Mouse (Mus musculus): Measurements from ENCODE around the gene Ascc1. TPM values are rescaled to one million over a fixed set of nuclear protein-coding genes. Genes with fewer than 3 reads are reported as not detected.

Gene Ascc1
- polyA plus RNA-seq, 1 experiment: 27.8 TPM

GRCm38 (mm10) chr10:60003847-60004246, 1.2 kb downstream of the Ascc1 start:
- no peak for TF ChIP-seq POLR2A (IDR thresholded peaks at IDR 0.05; ENCODE audit: low read depth, low read length)
- TF ChIP-seq CTCF (IDR thresholded peaks at IDR 0.05; ENCODE audit: borderline replicate concordance, insufficient read depth, low read length): no peak
- H3K27ac ChIP-seq (ENCODE audit: insufficient read depth, low read length): peak overlapping the region; percentile 66
- H3K4me1 ChIP-seq (ENCODE audit: control insufficient read depth, insufficient read depth, low read length): peaks cover 6% of the 10 kb centered on the region; the same call in 1 of the 2 replicates
- peak overlapping the region; percentile 43 for H3K4me3 ChIP-seq (ENCODE audit: insufficient read depth, low read length)

- no peak for TF ChIP-seq POLR2A (IDR thresholded peaks at IDR 0.05; ENCODE audit: low read depth, low read length)
- TF ChIP-seq CTCF (IDR thresholded peaks at IDR 0.05; ENCODE audit: borderline replicate concordance, insufficient read depth, low read length): no peak
- peaks cover 6% of the 10 kb centered on the region; the same call in 1 of the 2 replicates for H3K4me1 ChIP-seq (ENCODE audit: control insufficient read depth, insufficient read depth, low read length)
- H3K27ac ChIP-seq (ENCODE audit: insufficient read depth, low read length): no peak overlapping the region
- H3K4me3 ChIP-seq (ENCODE audit: insufficient read depth, low read length): no peak overlapping the region
Observed at GRCm38 (mm10) chr10:60005264-60005663, 2.7 kb downstream of the Ascc1 start.

DNA sequence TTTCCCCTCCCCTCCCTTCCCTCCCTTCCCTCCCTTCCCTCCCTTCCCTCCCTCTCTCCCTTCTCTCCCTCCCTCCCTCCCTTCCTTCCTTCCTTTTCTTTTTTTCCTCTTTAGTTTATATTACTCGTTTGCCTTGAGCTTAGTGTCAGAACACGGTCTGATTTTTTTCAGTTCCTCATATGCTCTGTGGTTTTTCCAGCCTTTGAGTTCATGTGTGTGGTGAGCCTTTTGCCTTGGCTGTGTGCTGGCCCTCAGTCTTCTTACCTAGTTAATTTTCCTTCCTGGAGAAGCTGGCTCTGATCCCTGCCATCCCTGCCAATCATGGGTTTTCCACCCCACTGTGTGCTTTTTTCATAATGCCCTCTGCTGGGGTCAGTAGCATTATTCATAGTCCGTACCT, 6.5 kb downstream of the Ascc1 start:
- Histone ChIP-seq H3K27ac (ENCODE audit: insufficient read depth, low read length) (no peak overlapping the region), H3K4me3 (ENCODE audit: insufficient read depth, low read length) (no peak overlapping the region), H3K4me1 (ENCODE audit: control insufficient read depth, insufficient read depth, low read length) (no peaks in the 10 kb centered on the region)
- TF ChIP-seq POLR2A (IDR thresholded peaks at IDR 0.05; ENCODE audit: low read depth, low read length): no peak
- no peak for TF ChIP-seq CTCF (IDR thresholded peaks at IDR 0.05; ENCODE audit: borderline replicate concordance, insufficient read depth, low read length)

GRCm38 (mm10) chr10:60016223-60016622, 13.6 kb downstream of the Ascc1 start:
- no peak overlapping the region for H3K27ac ChIP-seq (ENCODE audit: insufficient read depth, low read length)
- TF ChIP-seq POLR2A (IDR thresholded peaks at IDR 0.05; ENCODE audit: low read depth, low read length) (no peak), CTCF (IDR thresholded peaks at IDR 0.05; ENCODE audit: borderline replicate concordance, insufficient read depth, low read length) (no peak)
- H3K4me1 ChIP-seq (ENCODE audit: control insufficient read depth, insufficient read depth, low read length): no peaks in the 10 kb centered on the region
- no peak overlapping the region for H3K4me3 ChIP-seq (ENCODE audit: insufficient read depth, low read length)

GRCm38 (mm10) chr10:60019299-60019698, 16.7 kb downstream of the Ascc1 start:
- TF ChIP-seq CTCF (IDR thresholded peaks at IDR 0.05; ENCODE audit: borderline replicate concordance, insufficient read depth, low read length) (no peak), POLR2A (IDR thresholded peaks at IDR 0.05; ENCODE audit: low read depth, low read length) (no peak)
- Histone ChIP-seq H3K27ac (ENCODE audit: insufficient read depth, low read length) (no peak overlapping the region), H3K4me1 (ENCODE audit: control insufficient read depth, insufficient read depth, low read length) (no peaks in the 10 kb centered on the region; the same call in 1 of the 2 replicates), H3K4me3 (ENCODE audit: insufficient read depth, low read length) (no peak overlapping the region)

DNA sequence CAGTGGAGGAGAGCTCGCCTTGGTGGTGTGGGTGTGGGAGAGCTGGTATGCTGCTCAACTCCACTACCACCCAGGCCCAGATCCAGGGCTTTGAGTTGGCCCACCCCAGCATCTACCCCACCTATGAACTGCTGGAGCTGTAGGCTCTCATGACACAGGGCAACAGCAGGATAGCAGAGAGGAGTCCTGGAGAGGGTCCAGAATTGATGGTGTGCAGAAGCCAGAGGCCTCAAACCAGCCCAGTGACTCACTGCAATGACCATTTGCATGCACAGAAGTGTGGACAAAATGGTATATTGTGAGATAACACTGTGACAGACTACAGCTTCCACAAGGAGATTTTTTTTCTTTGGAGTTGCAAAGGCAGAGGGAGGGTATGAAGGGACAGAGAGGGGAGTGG, 21.1 kb downstream of the Ascc1 start:
- TF ChIP-seq CTCF (IDR thresholded peaks at IDR 0.05; ENCODE audit: borderline replicate concordance, insufficient read depth, low read length): no peak
- no peak for TF ChIP-seq POLR2A (IDR thresholded peaks at IDR 0.05; ENCODE audit: low read depth, low read length)
- Histone ChIP-seq H3K4me1 (ENCODE audit: control insufficient read depth, insufficient read depth, low read length) (peaks cover 8% of the 10 kb centered on the region; the same call in 1 of the 2 replicates), H3K27ac (ENCODE audit: insufficient read depth, low read length) (no peak overlapping the region), H3K4me3 (ENCODE audit: insufficient read depth, low read length) (no peak overlapping the region)

DNA sequence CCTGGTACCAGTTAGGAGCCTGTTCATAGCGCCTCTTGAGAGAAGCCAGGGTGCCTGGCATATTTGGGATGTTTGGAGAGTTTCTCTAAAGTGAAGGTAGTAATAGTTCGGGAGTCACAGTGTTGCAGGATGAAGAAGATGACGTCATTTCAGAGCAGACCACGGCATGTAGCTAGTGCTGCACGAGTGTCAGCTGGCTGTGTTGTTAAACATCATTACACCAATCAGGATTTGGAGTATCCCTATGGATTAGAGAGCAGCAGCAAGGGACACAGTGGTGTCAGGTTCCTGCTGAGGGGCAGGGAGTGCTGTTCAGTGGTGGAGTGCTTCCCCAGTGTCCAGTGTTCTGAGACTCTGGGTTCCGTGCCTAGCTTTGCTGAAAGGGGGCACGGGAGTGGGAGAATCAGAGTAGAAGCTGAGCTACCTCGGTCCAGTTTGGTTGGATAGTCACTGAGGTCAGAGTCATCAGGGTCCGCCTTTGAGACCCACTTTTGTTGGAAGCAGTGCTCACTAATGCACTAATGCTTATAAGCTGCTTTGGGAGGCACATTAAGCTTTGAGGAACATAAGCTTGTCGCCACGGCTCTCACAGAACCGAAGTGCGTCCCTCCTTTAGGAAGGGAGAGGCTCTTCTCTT, 24.3 kb downstream of the Ascc1 start:
- Histone ChIP-seq H3K4me1 (ENCODE audit: control insufficient read depth, insufficient read depth, low read length) (peaks cover 8% of the 10 kb centered on the region; the same call in 1 of the 2 replicates), H3K27ac (ENCODE audit: insufficient read depth, low read length) (no peak overlapping the region), H3K4me3 (ENCODE audit: insufficient read depth, low read length) (no peak overlapping the region)
- TF ChIP-seq CTCF (IDR thresholded peaks at IDR 0.05; ENCODE audit: borderline replicate concordance, insufficient read depth, low read length): no peak
- TF ChIP-seq POLR2A (IDR thresholded peaks at IDR 0.05; ENCODE audit: low read depth, low read length): no peak

GRCm38 (mm10) chr10:60027619-60028084, 25.0 kb downstream of the Ascc1 start:
- peaks cover 8% of the 10 kb centered on the region; the same call in 1 of the 2 replicates for H3K4me1 ChIP-seq (ENCODE audit: control insufficient read depth, insufficient read depth, low read length)
- TF ChIP-seq CTCF (IDR thresholded peaks at IDR 0.05; ENCODE audit: borderline replicate concordance, insufficient read depth, low read length) (no peak), POLR2A (IDR thresholded peaks at IDR 0.05; ENCODE audit: low read depth, low read length) (no peak)
- peak overlapping the region; percentile 30; the same call in 1 of the 2 replicates for H3K27ac ChIP-seq (ENCODE audit: insufficient read depth, low read length)
- no peak overlapping the region for H3K4me3 ChIP-seq (ENCODE audit: insufficient read depth, low read length)

- peaks cover 8% of the 10 kb centered on the region; the same call in 1 of the 2 replicates for H3K4me1 ChIP-seq (ENCODE audit: control insufficient read depth, insufficient read depth, low read length)
- no peak for TF ChIP-seq CTCF (IDR thresholded peaks at IDR 0.05; ENCODE audit: borderline replicate concordance, insufficient read depth, low read length)
- TF ChIP-seq POLR2A (IDR thresholded peaks at IDR 0.05; ENCODE audit: low read depth, low read length): no peak
- H3K4me3 ChIP-seq (ENCODE audit: insufficient read depth, low read length): no peak overlapping the region
- H3K27ac ChIP-seq (ENCODE audit: insufficient read depth, low read length): no peak overlapping the region
Observed at GRCm38 (mm10) chr10:60028181-60028580, 25.6 kb downstream of the Ascc1 start.

GRCm38 (mm10) chr10:60028979-60029378, 26.4 kb downstream of the Ascc1 start:
- H3K4me3 ChIP-seq (ENCODE audit: insufficient read depth, low read length): no peak overlapping the region
- peaks cover 8% of the 10 kb centered on the region; the same call in 1 of the 2 replicates for H3K4me1 ChIP-seq (ENCODE audit: control insufficient read depth, insufficient read depth, low read length)
- TF ChIP-seq CTCF (IDR thresholded peaks at IDR 0.05; ENCODE audit: borderline replicate concordance, insufficient read depth, low read length): no peak
- TF ChIP-seq POLR2A (IDR thresholded peaks at IDR 0.05; ENCODE audit: low read depth, low read length): no peak
- H3K27ac ChIP-seq (ENCODE audit: insufficient read depth, low read length): no peak overlapping the region

Data from embryonic fibroblast, embryonic 13.5 days (primary cell).